Mouse (Mus musculus) spleen, adult 18-20 months (tissue): Measurements from ENCODE around the gene Sec22c.

ENCODE experiments used
- DNase-seq, 2 experiments: peaks; one replicate each; pipeline ENCODE4 v3.0.0; 2022; ENCODE audit warnings: mixed read lengths in 2 of 2

Sec22c gene

DNA sequence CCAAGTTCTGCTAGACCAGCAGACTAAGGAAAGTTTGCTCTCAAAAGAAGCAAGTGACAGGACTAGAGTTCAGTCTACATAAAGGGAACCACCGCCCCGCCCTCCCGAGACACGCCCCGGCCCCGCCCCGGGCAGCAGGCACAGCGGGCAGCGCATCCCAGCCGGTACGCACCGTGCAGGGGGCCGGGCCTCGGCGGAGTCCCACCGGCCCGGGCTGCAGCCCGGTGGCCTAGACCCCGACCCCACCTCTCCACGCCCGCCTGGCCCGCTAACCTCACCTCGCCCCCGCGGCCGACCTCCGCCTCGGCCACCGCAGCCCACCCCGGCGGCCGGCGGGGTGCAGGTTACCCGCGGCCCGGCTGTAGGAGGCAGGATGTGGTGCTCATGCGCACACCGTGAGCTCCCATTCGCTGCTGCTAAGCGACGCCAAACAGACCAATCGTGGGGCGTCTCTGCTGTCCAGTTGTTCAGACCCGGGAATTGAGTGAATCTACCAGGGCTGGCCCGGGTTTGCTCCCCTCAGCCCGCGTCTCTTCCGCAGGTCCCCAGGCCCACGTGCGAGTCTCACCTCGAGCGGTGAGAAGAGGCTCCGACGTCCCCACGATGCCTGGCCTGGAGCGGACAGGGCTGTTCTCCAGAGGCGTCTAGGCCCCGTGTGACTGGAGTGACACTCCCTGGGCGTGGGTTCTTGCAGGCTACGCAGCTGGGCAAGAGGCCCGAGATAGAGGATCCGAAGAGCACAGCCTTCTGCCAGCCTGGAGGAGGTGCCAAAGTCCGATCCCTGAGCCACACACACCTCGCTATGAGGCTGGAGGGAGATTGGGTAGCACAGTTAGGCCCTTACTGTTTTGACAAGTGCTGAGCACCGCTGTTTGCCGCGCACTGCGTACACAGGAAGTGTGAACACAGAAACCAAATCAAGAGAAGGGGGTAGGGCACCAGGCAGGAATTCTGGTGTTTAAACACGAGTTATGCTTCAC, at the start of gene Sec22c:
Gene Sec22c (minus strand): TSS at position 845 of the 980 bp plus-strand sequence.
- DNase-seq, result peak; percentile 86 to 93

DNA sequence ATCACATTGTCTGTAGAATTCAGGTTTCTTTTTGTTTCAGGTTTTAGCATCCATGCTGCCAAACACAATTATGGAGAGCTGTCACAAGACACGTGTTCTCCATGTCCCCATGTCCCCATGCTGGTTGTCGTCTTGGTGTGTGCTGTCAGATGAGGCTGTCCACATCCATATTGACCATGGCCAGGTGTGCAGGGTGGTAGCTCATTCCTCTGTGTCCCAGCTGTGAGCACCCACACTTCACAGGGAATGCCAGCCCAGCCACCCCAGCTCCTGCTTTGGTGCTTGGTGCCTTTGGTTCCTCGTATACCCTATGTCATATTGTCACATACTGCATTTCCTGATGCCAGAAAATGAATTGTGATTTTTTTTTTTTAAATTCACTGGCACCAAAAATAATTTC, 49.3 kb upstream of the Sec22c start:
- no peak for DNase-seq

DNA sequence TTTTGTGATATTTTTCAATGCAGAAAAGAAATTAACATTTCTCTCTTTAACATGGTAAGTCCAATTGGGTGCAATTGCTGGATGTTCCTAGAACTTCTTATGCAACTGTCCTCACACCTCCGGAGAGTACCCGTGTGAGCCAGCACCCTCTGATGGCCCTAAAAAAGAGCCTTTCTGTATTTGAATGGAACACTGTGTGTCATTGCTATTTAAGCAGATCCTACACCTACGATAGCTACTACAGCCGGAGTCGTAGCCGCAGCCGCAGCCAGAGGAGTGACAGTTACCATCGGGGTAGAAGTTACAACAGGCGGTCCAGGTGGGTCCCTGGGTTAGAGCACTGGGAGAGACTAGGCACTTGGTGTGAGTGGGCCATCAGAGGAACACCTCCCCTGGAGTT, 47.5 kb upstream of the Sec22c start:
- DNase-seq, result no peak

DNA sequence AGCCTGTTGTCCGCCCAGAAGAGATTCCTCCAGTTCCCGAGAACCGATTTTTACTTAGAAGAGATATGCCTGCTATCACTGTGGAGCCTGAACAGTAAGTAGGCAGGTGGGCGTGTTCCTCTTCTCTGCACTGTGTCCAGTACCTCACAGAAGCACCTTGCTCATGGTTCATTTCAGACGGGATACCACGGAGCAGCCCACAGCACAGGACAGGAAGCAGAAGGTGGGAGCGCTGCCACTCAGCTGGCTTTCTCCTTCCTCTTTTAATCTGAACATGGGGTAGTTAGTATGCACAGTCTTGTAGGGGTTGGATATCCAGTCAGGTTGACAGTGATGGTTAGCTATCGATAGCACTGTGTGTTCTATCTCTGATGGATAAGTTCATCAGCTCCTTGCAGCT, 38.8 kb upstream of the Sec22c start:
- DNase-seq, result no peak

DNA sequence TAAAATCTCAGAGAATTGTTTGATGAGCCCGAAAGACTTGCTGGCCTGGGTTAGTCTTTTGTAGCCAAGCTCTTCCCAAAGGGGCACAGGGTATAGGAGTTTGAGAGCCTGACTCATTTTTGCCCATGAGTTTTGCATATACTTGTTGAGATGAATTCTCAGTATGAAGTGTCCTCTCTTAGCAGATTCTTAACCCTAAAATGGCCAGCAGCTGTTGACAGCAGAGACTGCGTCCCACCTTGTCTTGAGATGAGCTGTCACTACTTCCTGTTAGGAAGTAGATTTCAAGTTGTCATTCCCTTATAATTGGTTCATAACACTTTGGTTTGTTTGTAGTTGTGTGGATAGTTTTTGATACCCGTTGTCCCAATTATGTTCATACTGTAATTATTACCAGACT, 35.9 kb upstream of the Sec22c start:
- no peak for DNase-seq

DNA sequence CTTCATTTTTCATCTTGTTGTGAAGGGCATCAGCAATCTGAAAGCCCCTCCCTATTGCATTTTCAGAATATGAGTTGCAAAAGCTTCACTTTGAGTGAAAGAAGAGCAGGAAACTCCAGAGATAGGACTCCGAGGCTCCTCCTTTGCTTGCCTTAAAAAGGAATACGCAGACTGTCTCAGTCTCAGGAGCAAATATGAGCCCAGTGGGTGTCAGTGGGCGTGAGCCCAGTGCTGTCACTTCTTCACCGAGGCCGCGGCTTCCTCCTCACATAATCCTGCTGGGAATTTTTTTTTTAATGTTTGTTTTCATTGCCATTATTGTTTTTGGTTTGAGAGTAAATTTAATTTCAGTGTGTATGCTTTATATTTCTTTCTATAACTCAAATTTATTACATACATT, 35.2 kb upstream of the Sec22c start:
- no peak for DNase-seq

DNA sequence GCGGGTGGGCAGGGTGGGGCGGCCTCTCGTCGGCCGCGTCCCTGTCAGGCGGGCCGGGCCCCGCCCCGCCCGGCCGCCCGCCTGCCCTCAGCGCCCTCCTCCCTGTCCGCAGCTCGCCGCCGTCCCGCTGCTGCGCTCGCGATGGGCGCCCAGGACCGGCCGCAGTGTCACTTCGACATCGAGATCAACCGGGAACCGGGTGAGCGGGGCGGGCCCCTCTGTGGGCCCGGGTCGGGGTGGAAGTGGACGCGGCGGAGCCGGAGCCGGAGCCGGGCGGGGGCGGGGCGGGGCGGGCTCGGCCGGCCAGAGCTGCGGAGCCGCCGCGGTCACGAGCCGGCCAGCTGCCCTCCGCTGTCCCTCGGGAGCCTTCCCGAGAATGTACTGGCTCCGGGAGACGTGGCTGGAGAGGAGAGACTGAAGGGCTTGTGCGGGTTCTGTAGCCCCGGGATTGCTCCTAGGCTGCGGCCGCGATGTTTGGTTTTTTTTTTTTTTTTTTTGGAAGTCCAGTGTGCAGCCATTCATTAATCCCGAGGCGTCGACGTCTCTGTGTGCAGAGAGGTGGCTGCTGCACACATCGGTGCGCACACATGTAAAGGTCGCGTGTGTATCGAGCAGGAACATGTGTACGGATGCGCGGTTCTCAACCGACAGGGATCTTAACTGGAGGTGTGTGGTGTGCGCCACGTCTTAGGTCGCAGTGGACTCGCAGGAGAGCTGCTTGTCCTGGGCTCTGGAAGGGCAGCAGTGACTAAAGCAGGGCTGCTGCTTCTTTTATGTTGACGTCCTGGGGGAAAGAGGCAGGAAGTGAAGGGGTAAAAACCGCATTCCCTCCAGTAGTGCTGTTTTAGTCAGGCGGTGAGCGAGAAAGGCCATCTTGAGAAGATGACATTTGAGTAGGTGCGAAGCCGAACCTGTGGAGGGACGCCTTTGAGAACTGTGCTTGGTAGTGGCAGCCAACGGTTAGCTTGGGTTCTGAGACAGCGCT, 14.3 kb upstream of the Sec22c start:
- peak in 1 of 2 experiments; percentile 19 for DNase-seq

DNA sequence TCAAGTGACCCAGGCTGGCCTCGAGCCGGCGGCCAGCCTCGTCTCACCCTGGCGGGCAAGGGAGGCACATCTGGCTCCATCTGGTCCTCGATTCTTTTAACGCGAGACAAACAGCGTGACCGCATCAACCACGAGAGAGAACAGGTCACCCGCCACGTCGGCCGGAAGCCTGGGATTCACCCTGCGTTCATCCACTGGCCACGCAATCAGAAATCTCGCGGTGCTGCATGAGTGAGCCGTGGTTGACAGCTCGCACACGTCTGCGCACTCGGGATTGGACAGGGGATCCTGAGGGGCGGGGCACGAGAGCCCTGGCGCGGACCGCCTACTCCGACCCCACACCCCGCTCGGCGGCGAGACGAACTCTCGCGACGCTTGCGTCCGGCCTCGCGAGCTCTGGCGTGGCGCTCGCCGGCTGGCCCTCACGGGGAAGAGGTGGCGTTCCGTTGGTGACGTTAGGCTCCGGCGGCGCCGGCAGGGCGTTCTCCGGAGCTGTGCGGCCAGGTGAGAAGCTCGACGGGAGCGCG, 13.6 kb upstream of the Sec22c start, which contains the start of gene Nktr:
Gene Nktr (plus strand): TSS at position 378 of the 527 bp plus-strand sequence.
- peak; percentile 95 for DNase-seq

DNA sequence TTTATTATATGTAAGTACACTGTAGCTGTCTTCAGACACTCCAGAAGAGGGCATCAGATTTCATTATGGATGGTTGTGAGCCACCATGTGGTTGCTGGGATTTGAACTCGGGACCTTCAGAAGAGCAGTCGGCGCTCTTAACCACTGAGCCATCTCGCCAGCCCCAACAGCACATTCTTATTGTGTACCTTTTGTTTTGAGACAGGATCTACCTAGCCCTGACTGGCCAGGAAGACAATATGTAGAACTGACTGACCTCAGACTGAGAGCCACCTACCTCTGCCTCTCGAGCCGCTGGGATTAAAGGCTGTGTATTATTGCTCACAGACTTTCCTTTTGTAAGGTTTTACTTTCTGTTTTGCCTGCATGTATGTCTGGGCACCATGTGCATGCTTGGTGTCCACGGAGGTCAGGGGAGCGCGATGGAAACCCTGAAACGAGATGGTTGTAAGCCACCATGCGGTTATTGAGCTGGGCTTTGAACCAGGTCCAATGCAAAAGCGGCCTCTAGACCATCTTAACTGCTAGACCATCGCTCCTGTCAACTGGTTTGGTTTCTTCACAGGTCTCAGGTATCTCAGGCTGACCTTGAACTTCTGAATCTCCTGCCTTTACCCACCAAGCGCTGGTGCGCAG, 12.9 kb upstream of the Sec22c start:
- DNase-seq, result no peak

DNA sequence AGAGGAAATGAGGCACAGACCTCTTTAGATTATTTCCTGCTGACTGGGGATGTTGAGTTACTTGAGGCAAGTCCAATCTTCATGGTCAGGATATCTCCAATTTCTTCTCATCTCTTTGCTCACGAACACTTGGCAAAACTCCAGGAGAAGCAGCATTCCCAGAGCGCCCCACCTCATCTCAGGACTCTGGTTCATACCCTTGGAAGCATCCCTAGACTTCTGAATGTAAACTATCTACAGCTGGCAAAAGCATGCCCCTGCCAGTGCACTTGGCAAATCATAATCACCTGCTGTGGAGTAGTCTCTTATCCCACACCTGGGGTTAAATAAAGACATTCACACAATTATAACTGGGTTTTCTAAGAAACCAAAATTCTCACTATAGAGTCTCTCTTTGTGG, 11.8 kb upstream of the Sec22c start:
- no peak for DNase-seq

DNA sequence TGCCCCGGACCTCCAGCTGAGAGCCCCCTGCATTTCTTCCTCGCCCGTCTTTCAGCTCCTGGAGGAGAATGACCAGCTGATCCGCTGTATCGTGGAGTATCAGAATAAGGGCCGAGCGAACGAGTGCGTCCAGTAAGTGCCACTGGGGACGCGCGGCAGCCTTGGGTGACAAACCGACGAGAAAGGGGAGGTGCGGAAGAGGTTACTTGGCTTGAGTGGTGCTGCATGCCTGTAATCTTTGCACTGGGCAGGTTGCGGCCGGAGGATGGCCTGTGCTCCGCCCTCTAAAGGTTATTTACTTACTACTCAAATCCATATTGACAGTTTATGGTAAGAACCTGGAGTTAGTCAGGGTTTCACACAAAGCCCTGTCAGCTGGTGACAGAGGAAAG, 5.3 kb upstream of the Sec22c start:
- DNase-seq, result no peak

DNA sequence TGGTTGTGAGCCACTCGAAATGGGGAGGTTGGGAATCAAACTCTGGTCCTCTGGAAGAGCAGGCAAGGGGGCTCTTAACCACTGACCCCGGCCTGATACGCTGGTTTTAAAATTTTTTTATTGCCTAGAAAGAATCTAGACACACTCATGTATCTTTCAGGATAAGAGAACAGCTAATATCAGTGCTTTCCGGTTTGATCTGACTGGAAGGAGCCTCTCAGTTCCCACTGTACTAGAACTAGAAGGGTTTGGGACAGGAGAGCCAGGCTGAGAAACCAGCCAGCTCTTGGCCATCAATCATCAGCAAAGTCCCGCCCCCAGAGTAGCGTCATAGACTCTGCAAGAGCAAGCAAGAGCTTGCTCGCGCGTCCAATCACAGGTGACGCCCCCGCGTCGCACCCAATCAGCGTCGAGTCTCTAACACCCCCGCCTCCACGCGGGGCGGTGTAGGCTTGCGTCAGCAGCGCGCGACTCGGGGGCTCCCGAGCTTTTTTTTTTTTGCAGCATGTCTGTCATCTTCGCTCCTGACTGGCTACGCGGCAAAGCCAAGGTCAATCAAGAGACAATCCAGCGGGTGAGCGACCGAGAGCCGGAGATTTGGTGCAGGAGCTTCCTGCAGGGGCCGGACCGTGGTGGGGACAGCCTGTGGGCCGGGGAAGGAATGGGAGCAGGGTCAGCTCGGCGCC, 4.8 kb upstream of the Sec22c start, which contains the start of gene Ss18l2:
Gene Ss18l2 (plus strand): TSS at position 432 of the 686 bp plus-strand sequence.
- DNase-seq, result peak; percentile 94 to 96

DNA sequence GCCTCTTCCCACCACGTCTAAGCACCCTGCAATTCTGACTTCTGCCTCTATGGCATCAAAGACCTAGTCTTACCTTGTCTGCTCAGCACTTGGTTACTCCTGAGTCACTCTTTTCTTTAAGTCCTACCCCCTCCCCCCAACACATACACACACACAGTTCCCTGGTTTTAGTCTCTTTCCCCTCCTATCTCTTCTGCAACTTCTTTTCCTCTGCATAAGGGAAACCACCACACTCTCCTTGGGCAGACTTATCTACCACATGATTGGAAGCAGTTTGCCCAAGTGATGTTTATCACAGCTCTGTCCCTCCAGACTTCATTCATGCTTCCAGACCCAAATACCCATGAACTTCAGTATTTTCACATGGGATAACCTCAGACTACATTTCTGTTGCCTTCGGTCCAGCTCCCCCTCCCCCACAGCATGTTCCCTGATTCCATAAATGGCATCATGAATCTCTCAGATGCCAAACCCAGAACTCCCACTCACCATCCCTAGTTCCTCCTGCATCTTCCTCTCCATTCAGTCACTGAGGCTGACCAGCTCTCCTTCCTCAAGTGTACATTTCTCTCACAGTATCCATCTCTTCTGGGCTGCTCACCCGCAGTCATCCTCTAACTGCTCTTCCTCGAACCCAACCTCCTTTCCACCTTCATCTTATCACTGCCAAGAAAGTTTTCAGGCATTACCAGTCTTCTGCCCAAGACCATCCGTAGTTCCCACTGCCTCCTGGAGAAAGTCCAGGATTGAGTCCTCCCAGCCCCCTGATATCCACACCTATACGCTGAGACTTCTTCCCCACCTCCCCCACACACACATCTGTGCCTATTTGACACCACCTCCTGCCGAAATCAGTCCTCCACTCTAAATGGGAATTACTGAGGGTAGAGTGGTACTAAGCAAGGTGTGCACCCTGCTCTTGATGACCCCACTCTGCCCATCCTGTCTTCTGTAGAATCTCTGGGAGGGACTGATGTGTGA, 3.5 kb upstream of the Sec22c start:
- DNase-seq, result no peak

DNA sequence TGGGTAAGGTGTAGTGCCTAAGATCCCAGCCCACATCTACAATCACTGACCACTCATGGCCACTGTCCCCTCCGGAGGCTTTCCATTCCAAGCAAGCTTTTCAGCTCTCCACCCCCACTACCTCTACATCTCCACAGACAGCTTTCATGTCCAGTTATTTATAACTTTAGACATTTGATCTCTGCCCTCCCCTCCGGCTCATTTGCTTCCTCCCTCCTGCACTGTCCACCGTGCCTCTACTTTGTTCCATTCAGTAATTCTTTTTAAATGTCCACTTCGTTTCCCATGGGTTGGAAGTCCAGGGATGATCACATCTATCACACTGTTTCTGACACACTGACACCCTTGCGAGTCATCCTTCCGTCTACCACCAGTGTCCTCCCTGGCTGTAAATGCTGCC, 2.5 kb upstream of the Sec22c start:
- no peak for DNase-seq

DNA sequence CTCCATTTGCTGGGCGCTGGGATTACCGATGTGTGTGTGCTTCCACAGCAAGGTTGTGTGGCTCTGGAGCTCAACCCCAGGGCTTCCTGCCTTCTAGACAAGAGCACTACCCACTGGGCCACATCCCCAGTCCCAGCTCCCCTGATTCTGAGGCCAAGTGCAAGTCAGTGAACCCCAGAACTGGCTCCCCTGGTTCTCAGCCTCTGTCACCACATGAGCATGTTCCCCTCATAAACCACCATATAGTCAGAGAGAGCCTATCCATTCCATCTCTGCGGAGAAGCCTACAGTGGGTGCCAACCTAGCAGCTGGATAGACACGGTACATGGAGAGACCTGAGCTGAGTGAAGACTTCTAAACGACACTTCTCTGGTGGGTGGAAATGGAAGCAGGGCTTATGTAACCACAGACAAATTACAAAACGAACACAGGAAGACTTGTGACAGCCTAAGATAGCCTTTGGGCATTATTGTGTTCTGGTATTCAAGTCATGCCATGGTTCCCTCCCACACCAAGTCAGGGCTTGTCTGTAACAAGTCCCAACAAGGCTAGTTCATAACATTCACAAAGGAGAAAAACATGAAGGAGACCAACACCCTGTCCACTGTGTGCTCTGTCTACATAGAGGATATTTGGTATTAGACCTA, 862 bp upstream of the Sec22c start:
- DNase-seq, result no peak

DNA sequence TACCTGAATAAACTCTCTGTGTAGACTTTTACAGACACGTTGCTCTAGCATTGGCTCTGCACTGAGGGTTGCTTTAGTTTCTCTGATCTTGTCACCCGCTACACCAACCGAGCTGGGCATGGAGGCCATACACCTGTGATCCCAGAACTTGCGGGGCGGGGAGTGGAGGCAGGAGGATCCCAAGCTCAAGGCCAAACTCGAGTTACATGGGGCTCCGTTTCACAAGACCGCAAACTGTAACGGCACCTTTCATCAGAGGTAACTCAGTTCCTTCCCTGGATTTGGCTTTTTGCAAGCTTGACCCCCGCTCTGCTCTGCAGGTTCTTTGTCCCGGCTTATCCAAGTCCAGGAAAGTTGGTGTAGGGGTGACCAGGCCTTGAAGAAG, 1.0 kb downstream of the Sec22c start:
- no peak for DNase-seq

DNA sequence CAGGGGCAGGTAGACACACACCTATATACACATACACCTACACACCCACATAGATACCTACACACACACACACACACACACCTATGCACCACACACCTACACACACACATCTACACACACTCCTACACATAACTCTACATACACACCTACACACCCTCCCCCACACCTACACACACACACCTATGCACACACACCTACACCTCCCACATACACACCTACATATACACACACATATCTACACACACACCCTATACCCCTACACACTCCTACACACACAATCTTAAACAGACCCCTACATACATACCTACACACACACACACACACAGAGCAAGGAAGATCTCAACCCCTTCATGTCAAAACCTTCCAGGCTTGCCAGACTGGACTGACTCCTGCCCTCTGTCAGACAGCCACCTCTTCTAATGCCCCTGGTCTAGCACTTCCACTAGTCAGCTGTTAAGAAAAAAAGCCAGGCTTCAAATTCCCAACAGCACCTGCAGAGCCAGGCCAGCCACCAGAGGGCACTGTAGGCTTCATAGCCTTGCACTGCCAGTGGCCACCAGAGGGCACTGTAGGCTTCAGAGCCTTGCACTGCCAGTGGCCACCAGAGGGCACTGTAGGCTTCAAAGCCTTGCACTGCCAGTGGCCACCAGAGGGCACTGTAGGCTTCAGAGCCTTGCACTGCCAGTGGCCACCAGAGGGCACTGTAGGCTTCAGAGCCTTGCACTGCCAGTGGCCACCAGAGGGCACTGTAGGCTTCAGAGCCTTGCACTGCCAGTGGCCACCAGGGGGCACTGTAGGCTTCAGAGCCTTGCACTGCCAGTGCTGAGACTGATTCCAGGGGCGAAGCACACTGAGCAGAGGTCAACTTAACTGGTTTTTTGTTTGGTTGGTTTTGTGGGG, 7.9 kb downstream of the Sec22c start:
- peak; percentile 37 to 63 for DNase-seq

DNA sequence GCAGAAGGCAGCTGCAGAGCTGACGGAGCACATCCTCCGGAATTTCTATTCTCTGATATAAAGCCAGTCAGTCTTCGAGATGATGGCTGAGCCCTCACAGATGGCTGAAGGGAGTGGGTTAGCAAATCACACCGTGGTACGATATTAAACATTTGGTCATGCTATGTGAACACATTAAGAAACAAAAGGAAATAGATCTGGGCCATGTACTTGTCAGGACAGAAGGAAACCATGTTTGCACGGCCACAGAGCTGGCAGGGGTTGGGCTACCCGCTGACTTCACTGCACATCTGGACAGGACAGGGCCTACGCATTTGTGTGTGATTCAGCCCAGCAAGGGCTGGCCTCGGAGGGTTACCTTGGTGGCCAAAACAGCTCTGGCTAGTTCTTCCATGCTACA, 8.7 kb downstream of the Sec22c start:
- DNase-seq, result no peak

DNA sequence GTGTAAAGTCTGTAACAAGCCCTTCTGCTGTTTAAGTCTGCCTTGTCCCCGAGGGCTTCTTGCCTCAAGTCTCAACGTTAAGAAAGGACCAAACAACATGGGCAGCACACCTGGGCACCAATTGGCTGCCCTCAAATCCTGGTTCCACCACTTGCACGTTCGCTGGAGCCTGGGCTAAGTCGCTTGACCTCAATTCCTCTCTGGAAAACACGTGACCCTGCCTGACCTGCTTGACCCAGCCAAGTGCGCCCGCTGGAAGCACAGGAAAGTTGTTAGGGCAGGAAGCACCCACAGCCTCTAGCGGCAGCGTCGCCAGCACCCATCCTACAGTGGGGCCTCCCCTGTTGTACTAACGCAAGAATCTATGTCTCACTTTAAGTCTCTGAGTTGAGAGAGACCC, 10.6 kb downstream of the Sec22c start:
- no peak for DNase-seq
